ENCODE assay signal across 17 mouse cellular contexts in genomic region chr11:119644612-119645379, GRCm38 (mm10). TPM values are rescaled to one million over a fixed set of nuclear protein-coding genes. Genes with fewer than 3 reads are reported as not detected.
DNase-seq lines count a peak whose midpoint lies in the region; ATAC-seq lines count a peak whose summit lies in the region.
"Had no signal": no experiment of that assay in that cellular context is flagged by ENCODE, and none has a peak within 500 bp of the region (broad histone marks: within the 10 kb centered on the region; RNA-seq: fewer than 3 reads in every experiment).

No protein-coding gene starts in this region.

- peak; percentile 69 for DNase-seq in R1 (ENCODE audit: low read depth, low spot score)
- DNase-seq in embryo, embryonic 11 days = peak; percentile 46
- peak; percentile 32 for DNase-seq in hindbrain, embryonic 14.5 days (ENCODE audit: low spot score)
- no peak for DNase-seq in liver, embryonic 11.5 days (ENCODE audit: low spot score)
- DNase-seq in cerebellum, postnatal 4 days (ENCODE audit: low spot score in 2 of 2) = no peak
- DNase-seq in heart, postnatal 36 days = no peak
- DNase-seq: cerebellum, adult 18-20 months; left cerebral cortex, postnatal 4 days; lung, postnatal 14 days had no signal

- peak overlapping the region; percentile 22; the same call in 1 of the 2 replicates for H3K27ac ChIP-seq in hindbrain, embryonic 14.5 days
- peak overlapping the region; percentile 42; the same call in 1 of the 2 replicates for H3K27ac ChIP-seq in neural tube, embryonic 12.5 days
- no peak overlapping the region for H3K27ac ChIP-seq in liver, embryonic 11.5 days (ENCODE audit: low read depth, low read length)
- H3K27ac ChIP-seq: embryonic facial prominence, embryonic 13.5 days; heart, embryonic 15.5 days; kidney, embryonic 15.5 days; layer of hippocampus, adult 2 months; liver, embryonic 14.5 days; stomach, embryonic 15.5 days had no signal

- peaks cover 26% of the 10 kb centered on the region for H3K4me1 ChIP-seq in hindbrain, embryonic 14.5 days (replicated peaks; ENCODE audit: control insufficient read depth, insufficient read depth, low read length)
- H3K4me1 ChIP-seq in neural tube, embryonic 12.5 days = peaks cover 31% of the 10 kb centered on the region
- 0 out of 2 replicates have a peak, but pooled peaks cover 7% of the 10 kb centered on the region for H3K4me1 ChIP-seq in liver, embryonic 11.5 days (replicated peaks; ENCODE audit: control insufficient read depth, insufficient read depth, low read length)
- H3K4me1 ChIP-seq: stomach, embryonic 15.5 days had no signal

- no peak overlapping the region for H3K9ac ChIP-seq in hindbrain, embryonic 14.5 days
- no peak overlapping the region for H3K9ac ChIP-seq in neural tube, embryonic 12.5 days
- H3K9ac ChIP-seq in liver, embryonic 11.5 days (ENCODE audit: low read depth, low read length) = no peak overlapping the region
- H3K9ac ChIP-seq: embryonic facial prominence, embryonic 13.5 days; heart, embryonic 15.5 days; kidney, embryonic 15.5 days; liver, embryonic 14.5 days; stomach, embryonic 15.5 days had no signal

- H3K4me3 ChIP-seq in hindbrain, embryonic 14.5 days (replicated peaks; ENCODE audit: low read length) = no peak overlapping the region
- H3K4me3 ChIP-seq in neural tube, embryonic 12.5 days = no peak overlapping the region
- H3K4me3 ChIP-seq in liver, embryonic 11.5 days (ENCODE audit: low read depth, low read length) = no peak overlapping the region
- H3K4me3 ChIP-seq: embryonic facial prominence, embryonic 13.5 days; heart, embryonic 15.5 days; kidney, embryonic 15.5 days; layer of hippocampus, adult 2 months; stomach, embryonic 15.5 days had no signal

- H3K36me3 ChIP-seq in hindbrain, embryonic 14.5 days (replicated peaks; ENCODE audit: control insufficient read depth, insufficient read depth) = no peaks in the 10 kb centered on the region
- H3K36me3 ChIP-seq in neural tube, embryonic 12.5 days = no peaks in the 10 kb centered on the region
- H3K36me3 ChIP-seq in liver, embryonic 11.5 days (ENCODE audit: control insufficient read depth, insufficient read depth, low read length) = no peaks in the 10 kb centered on the region
- H3K36me3 ChIP-seq: embryonic facial prominence, embryonic 13.5 days; heart, embryonic 15.5 days; kidney, embryonic 15.5 days; stomach, embryonic 15.5 days had no signal

- intact Hi-C loops in heart, postnatal 36 days (cut with DNase I) = no loop called here

- H3K27me3 ChIP-seq in hindbrain, embryonic 14.5 days (ENCODE audit: control insufficient read depth, insufficient read depth, low read length) = no peaks in the 10 kb centered on the region
- no peaks in the 10 kb centered on the region for H3K27me3 ChIP-seq in neural tube, embryonic 12.5 days (replicated peaks)
- no peaks in the 10 kb centered on the region for H3K27me3 ChIP-seq in liver, embryonic 11.5 days (replicated peaks; ENCODE audit: control insufficient read depth, insufficient read depth, low read length)
- H3K27me3 ChIP-seq: embryonic facial prominence, embryonic 13.5 days; heart, embryonic 15.5 days; kidney, embryonic 15.5 days; stomach, embryonic 15.5 days had no signal

- H3K4me2 ChIP-seq in hindbrain, embryonic 14.5 days (replicated peaks) = no peak overlapping the region
- H3K4me2 ChIP-seq in neural tube, embryonic 12.5 days (replicated peaks) = no peak overlapping the region; the same call in 1 of the 2 replicates
- H3K4me2 ChIP-seq in liver, embryonic 11.5 days = no peak overlapping the region
- H3K4me2 ChIP-seq: embryonic facial prominence, embryonic 13.5 days; heart, embryonic 15.5 days; kidney, embryonic 15.5 days; stomach, embryonic 15.5 days had no signal

- 25% methylated on average over 14 of the region's 14 CpGs for WGBS in hindbrain, embryonic 14.5 days
- 51% methylated on average over 14 of the region's 14 CpGs for WGBS in neural tube, embryonic 12.5 days
- 83% methylated on average over 14 of the region's 14 CpGs for WGBS in liver, embryonic 11.5 days

- ATAC-seq in hindbrain, embryonic 14.5 days (ENCODE audit: low FRiP score) = no peak; the same call in 1 of the 2 replicates
- no peak for ATAC-seq in neural tube, embryonic 12.5 days (ENCODE audit: low FRiP score, low read depth)
- no peak for ATAC-seq in liver, embryonic 11.5 days (replicated peaks; ENCODE audit: low FRiP score)
- ATAC-seq: inflammation-experienced regulatory T-cells, adult 6 months had no signal

- H3K9me3 ChIP-seq in hindbrain, embryonic 14.5 days (ENCODE audit: control insufficient read depth, low read length) = no peaks in the 10 kb centered on the region
- H3K9me3 ChIP-seq in neural tube, embryonic 12.5 days = no peaks in the 10 kb centered on the region
- no peaks in the 10 kb centered on the region for H3K9me3 ChIP-seq in liver, embryonic 11.5 days (ENCODE audit: control insufficient read depth, low read length)
- H3K9me3 ChIP-seq: embryonic facial prominence, embryonic 13.5 days; heart, embryonic 15.5 days; kidney, embryonic 15.5 days; stomach, embryonic 15.5 days had no signal

RNA-seq across cellular contexts. Expression of gene Rptor, which starts 42.1 kb away (rescaled TPM):
- 12.3 and 13.2 TPM in 2 replicates for polyA plus RNA-seq in hindbrain, embryonic 14.5 days (2014; fragmentation: Nextera tagmentation; extraction: Ambion mirVana)
- 17.8 and 19.0 TPM in 2 replicates for polyA plus RNA-seq in neural tube, embryonic 12.5 days (2016; fragmentation: Nextera tagmentation; extraction: Ambion mirVana)
- polyA plus RNA-seq in liver, embryonic 11.5 days (2014; fragmentation: Nextera tagmentation; extraction: Ambion mirVana) = 11.8 and 13.2 TPM in 2 replicates
- total RNA-seq in heart, postnatal 36 days (2021) = 10 to 100 TPM; 34.8 to 36.0 TPM

Comparison
In these comparisons a context has a peak if more than half of its experiments do, and no peak if none do; other contexts are left out.
1. DNase-seq: peak in R1 (single experiment), embryo, embryonic 11 days (single experiment) and hindbrain, embryonic 14.5 days (single experiment); none in liver, embryonic 11.5 days (single experiment), cerebellum, postnatal 4 days (0 of 2) and heart, postnatal 36 days (0 of 2).